Mouse (Mus musculus) colon, adult 2 months (tissue): ENCODE measurements around the gene Tmem143. TPM values are rescaled to one million over a fixed set of nuclear protein-coding genes. Genes with fewer than 3 reads are reported as not detected.

Experiments used
- polyA plus RNA-seq: library from polyadenylated mRNA; depleted of rRNA; stranded (reverse); fragments of >200 nt; gene quantifications from 2 replicates; pipeline ENCODE4 v1.2.3, GENCODE M21; 2012; rRNA removed

The Tmem143 gene
- 53.2 and 56.2 TPM in 2 replicates for polyA plus RNA-seq

GRCm38 (mm10) chr7:45896517-45897257 is at the start of gene Tmem143, which contains the start of gene Syngr4:
Gene Tmem143 (plus strand): TSS chr7:45896941.
Gene Syngr4 (minus strand): TSS chr7:45896714.

GRCm38 (mm10) chr7:45872624-45873023 is 24.1 kb upstream of the Tmem143 start, which contains the start of gene Kdelr1:
Gene Kdelr1 (plus strand): TSS chr7:45872772.

GRCm38 (mm10) chr7:45878278-45878677 is 18.5 kb upstream of the Tmem143 start, which contains the start of gene Grin2d:
Gene Grin2d (minus strand): TSS chr7:45878378.

GRCm38 (mm10) chr7:45921242-45921621 is 24.5 kb downstream of the Tmem143 start, which contains the start of gene Emp3:
Gene Emp3 (minus strand): TSS chr7:45921404.

GRCm38 (mm10) chr7:45923762-45924428 is 27.2 kb downstream of the Tmem143 start, which contains the start of gene Ccdc114:
Gene Ccdc114 (plus strand): TSS chr7:45924072.

Other genes with a start within 250 kb of the Tmem143 start
- gene Fut2, start 230.5 kb upstream of the Tmem143 start, polyA plus RNA-seq: 145 and 187 TPM in 2 replicates
- gene Ntn5, start 212.9 kb upstream of the Tmem143 start, polyA plus RNA-seq: 5.1 and 17.7 TPM in 2 replicates
- gene Sec1, start 202.5 kb upstream of the Tmem143 start, polyA plus RNA-seq: 0.63 and 0.67 TPM in 2 replicates
- 9.5 and 19.2 TPM in 2 replicates for gene Car11, start 197.1 kb upstream of the Tmem143 start, polyA plus RNA-seq
- 29.4 and 35.9 TPM in 2 replicates for gene Dbp, start 191.9 kb upstream of the Tmem143 start, polyA plus RNA-seq
- 2,262 and 2,660 TPM in 2 replicates for gene Rpl18, start 181.5 kb upstream of the Tmem143 start, polyA plus RNA-seq
- 113 and 134 TPM in 2 replicates for gene Sphk2, start 178.9 kb upstream of the Tmem143 start, polyA plus RNA-seq
- gene Fam83e, start 175.7 kb upstream of the Tmem143 start, polyA plus RNA-seq: 572 and 657 TPM in 2 replicates
- 0.24 and 0.36 TPM in 2 replicates for gene Spaca4, start 171.1 kb upstream of the Tmem143 start, polyA plus RNA-seq
- 5.0 and 6.1 TPM in 2 replicates for gene Lmtk3, start 113.2 kb upstream of the Tmem143 start, polyA plus RNA-seq
- gene Sult2b1, start 112.3 kb upstream of the Tmem143 start, polyA plus RNA-seq: 36.4 and 39.2 TPM in 2 replicates
- gene Cyth2, start 82.4 kb upstream of the Tmem143 start, polyA plus RNA-seq: 58.1 and 61.0 TPM in 2 replicates
- 0.20 and 0.43 TPM in 2 replicates for gene Kcnj14, start 72.2 kb upstream of the Tmem143 start, polyA plus RNA-seq
- 10.6 and 12.5 TPM in 2 replicates for gene Grwd1, start 66.0 kb upstream of the Tmem143 start, polyA plus RNA-seq
- gene Kdelr1, start 24.2 kb upstream of the Tmem143 start, polyA plus RNA-seq: 211 and 311 TPM in 2 replicates
- gene Grin2d, start 18.6 kb upstream of the Tmem143 start, polyA plus RNA-seq: 5.3 and 8.1 TPM in 2 replicates
- gene Syngr4, start 227 bp upstream of the Tmem143 start, polyA plus RNA-seq: 0.30 and 0.32 TPM in 2 replicates
- 123 and 152 TPM in 2 replicates for gene Emp3, start 24.5 kb downstream of the Tmem143 start, polyA plus RNA-seq
- gene Ccdc114, start 27.1 kb downstream of the Tmem143 start, polyA plus RNA-seq: 5.0 and 8.4 TPM in 2 replicates
- 6.2 and 11.0 TPM in 2 replicates for gene Abcc6, start 133.4 kb downstream of the Tmem143 start, polyA plus RNA-seq
- gene Nomo1, start 136.8 kb downstream of the Tmem143 start, polyA plus RNA-seq: 30.6 and 33.7 TPM in 2 replicates
- gene Kcnj11, start 203.8 kb downstream of the Tmem143 start, polyA plus RNA-seq: 1.3 and 1.7 TPM in 2 replicates